Mouse (Mus musculus) bone marrow macrophage, adult 2 months (primary cell): ENCODE results near the gene Olfr1393. TPM values are rescaled to one million over a fixed set of nuclear protein-coding genes. Genes with fewer than 3 reads are reported as not detected.
A peak's percentile ranks its signal among the peaks of the same experiment; 100 is the strongest.

ENCODE experiments used
- H3K27ac ChIP-seq: 2 replicates; pipeline ENCODE4 v1.5.1; 2012; ENCODE audit warnings: low read depth, low read length; ENCODE audit not compliant: insufficient read depth
- H3K4me1 ChIP-seq: 2 replicates; pipeline ENCODE4 v1.6.1; 2012; ENCODE audit warnings: low read length; ENCODE audit not compliant: control insufficient read depth, insufficient read depth
- H3K4me3 ChIP-seq: 2 replicates; pipeline ENCODE4 v1.5.1; 2012; ENCODE audit warnings: mild to moderate bottlenecking, low read length, moderate library complexity; ENCODE audit not compliant: insufficient read depth
- CTCF ChIP-seq: IDR thresholded peaks from 2 replicates; pipeline ENCODE4 v1.5.1; 2012; ENCODE audit warnings: low read depth, mild to moderate bottlenecking, low read length, moderate library complexity
- POLR2A ChIP-seq: IDR thresholded peaks from 2 replicates; pipeline ENCODE4 v1.6.1; 2012; ENCODE audit warnings: mild to moderate bottlenecking, low read depth, low read length, borderline replicate concordance
- polyA plus RNA-seq: library from polyadenylated mRNA; stranded (reverse); fragments of >200 nt; gene quantifications from 2 replicates; pipeline ENCODE4 v1.2.4, GENCODE M21; 2012; ENCODE audit not compliant: missing spikeins, insufficient read depth, insufficient read length

Olfr1393 gene
- polyA plus RNA-seq, 1 experiment, result not detected

DNA sequence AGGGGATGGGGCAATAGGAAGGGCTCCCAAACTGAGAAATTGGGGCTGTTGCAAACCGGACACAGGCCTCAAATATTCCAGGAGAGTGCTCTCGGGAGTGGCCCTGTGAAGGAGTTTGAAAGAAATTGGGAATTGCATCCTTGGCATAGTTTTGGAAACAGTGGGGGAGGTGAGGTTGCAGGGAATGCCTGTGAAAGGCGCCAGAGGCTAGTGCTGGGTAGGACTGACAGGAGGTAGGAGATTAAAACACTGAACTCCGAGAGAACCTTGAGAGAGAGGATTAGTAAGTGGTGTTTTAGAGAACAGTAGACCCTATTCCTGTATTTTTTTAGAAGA is 33.5 kb upstream of the Olfr1393 start:
- TF ChIP-seq CTCF, result no peak
- TF ChIP-seq POLR2A, result no peak
- Histone ChIP-seq H3K4me1 (peaks cover 40% of the 10 kb centered on the region), H3K4me3 (peak overlapping the region; percentile 54), H3K27ac (peak overlapping the region; percentile 96)

DNA sequence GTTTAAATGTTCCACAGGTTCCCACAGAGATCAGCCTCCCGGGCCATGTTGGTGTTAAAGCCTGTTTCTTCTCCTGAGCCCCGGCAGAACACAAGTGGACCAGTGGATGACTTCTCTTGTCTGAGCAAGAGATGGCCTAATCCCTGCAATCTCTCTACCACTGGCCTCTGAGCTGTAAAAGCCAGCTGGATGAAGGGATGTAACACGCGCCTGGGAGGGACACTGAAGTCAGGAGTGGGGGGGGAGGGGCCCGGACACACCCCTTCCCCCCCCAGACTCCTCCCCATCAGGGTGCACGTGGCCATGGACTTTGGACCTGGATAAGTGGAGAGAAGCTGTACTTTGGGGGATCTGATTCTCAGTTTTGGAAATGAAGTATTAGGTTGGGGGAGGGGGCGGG is 32.9 kb upstream of the Olfr1393 start:
- Histone ChIP-seq H3K27ac (peak overlapping the region; percentile 96), H3K4me1 (peaks cover 44% of the 10 kb centered on the region), H3K4me3 (peak overlapping the region; percentile 65)
- no peak for TF ChIP-seq CTCF
- no peak for TF ChIP-seq POLR2A

DNA sequence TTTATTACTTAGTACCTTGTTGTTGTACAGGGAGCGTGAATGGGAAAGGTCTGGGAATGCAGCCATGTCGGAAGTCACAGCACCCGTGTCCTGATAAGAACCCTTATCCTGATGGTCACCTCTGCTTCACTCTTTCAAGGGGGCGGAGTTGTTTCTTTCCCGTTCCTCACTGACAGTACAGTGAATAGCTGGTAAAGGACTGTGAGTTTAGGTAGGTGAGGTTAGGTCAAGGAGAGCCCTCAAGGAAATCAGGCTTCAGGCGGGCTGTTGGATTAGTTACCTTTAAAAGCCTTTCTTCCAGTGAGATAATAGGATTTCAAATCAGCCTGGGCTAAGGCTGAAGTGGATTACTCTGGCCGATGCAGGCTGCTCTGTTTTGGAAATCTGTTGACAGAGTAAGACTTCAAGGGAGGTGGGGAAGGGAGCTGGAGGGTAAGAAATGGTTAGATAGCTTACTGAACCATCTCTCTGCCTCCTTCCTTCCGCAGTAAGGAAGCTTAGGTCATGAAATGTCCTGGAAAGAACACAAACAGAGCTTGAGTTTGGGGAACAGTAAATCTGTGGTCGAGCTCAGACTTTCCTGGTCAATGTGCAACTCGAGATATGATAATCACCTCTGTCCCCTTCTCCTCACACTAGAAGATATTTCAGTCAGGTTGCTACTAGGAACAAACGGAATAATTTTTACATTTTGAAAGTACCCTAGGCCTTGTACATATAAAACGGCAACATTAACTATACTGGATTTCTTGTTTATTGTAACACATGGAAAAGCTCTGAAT is 32.3 kb upstream of the Olfr1393 start:
- peak overlapping the region; percentile 65 for H3K4me3 ChIP-seq
- H3K4me1 ChIP-seq, result peaks cover 44% of the 10 kb centered on the region

DNA sequence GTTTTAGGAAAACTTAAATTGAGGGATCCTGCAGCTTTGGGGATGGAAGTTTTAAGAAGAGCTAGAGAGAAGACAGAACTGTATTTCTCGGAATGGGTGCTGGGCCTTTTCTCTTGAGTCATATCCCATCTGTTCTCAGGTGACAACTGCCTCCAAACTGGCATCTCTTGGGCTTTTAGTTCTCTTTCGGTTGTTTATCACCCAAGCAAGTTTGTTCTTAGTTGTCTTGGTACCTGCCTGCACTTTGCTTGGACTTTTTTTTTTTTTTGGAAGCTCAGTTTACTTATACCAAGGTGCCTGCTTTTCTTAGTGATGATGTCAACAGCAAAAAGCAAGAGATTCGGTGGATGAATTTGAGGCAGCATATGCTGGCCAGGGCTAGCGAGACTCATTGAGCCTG is 31.6 kb upstream of the Olfr1393 start:
- H3K4me3 ChIP-seq, result peak overlapping the region; percentile 23
- TF ChIP-seq CTCF (no peak), POLR2A (no peak)
- peaks cover 42% of the 10 kb centered on the region for H3K4me1 ChIP-seq
- 0 out of 2 replicates have a peak overlapping the region, but pooled peaks have one; percentile 96 for H3K27ac ChIP-seq

More for the DNA sequence above, 32.3 kb upstream of the Olfr1393 start:
- TF ChIP-seq CTCF (no peak), POLR2A (no peak)
- peak overlapping the region; percentile 96 for H3K27ac ChIP-seq

DNA sequence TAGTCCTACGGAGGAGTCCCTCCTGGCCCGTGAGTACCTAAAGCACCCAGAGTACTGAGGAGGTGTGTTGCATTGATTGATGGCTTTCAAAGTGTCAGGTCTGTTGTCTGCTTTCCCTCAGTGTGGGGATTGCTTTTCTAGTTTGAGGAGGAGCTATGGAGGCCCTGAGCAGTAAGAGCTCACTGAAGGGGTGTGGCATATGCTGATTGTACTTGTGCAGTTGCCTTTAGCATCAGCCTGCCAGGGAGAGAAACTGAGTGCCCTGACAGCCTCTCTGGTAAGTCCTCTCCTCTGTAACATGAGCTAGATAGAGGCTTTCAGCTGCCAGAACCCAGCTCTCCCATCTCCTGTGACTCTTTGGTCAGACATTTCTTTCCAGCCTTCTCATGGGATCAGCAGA is 30.8 kb upstream of the Olfr1393 start:
- H3K4me1 ChIP-seq, result peaks cover 45% of the 10 kb centered on the region
- H3K4me3 ChIP-seq, result peak overlapping the region; percentile 23
- TF ChIP-seq POLR2A, result no peak
- H3K27ac ChIP-seq, result 0 out of 2 replicates have a peak overlapping the region, but pooled peaks have one; percentile 1

DNA sequence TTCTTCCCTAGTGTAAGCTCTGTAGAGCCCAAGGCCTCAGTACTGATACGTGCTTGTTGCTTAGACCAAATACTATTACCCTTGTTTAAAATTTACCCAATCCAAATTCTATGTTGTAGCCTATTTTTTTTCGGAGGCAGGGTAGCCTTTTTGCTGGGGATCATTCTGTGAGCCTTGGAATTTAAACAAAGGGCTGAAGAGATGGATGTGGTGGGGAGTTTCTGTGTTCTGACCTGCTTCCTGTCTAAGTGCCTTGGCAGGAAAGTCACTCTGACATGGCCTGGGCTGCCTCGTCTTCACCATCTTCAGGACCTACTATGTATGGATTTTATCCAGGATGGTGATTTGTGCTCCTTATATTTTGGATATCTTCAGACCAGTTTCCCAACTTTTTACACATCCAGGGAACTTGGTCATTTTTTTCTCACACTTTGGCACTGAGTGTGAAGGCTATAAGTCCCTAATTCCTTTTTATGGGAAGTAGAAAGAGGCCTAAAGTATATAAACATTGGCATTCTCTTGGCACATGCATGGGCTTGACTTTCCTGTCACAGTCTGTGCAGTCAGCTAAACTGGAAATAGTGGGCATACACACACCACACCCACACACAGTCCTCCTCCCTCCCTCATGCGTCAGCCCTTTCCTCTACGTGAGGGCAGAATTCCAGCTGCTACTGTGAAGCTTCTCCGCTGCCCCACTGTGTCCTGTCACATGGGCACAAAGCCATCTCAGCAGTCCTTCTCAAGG is 29.7 kb upstream of the Olfr1393 start:
- Histone ChIP-seq H3K27ac (peak overlapping the region; percentile 97), H3K4me3 (peak overlapping the region; percentile 71)

DNA sequence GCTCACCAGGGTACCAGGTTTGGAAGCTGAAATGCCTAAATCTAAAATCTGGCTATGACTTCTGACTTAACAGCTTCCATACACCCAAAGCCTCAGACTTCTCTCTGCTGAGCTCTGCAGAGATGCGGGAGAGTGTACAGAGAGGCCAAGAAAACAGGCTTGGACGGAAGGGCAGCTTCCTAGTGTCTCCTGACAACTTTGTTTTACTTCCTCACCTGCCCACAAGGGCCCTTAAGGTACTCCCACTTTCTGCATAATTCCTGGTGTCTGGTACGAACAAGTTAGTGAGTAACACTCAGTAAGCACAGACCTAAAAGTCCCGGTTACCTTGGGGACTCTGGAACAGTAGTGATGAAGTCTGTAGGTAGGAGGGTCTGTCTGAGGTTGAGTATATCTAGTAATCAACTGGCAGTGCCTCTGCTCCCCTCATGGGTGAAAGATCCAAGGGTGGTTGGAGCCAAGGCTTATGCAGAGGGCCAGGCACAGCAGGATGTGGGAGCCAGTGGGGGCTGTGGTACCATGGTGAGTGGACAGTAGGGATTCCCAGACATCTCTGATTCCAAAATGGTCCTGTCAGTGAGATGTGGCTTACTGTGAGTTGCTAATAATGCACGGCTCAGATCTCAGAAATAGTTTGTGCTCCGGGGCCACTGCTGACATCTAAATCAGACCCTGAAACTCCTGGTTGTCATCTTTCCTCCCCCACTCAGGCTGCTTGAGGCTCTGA is 29.0 kb upstream of the Olfr1393 start:
- H3K4me3 ChIP-seq, result peak overlapping the region; percentile 71
- H3K4me1 ChIP-seq, result peaks cover 61% of the 10 kb centered on the region
- no peak for TF ChIP-seq POLR2A
- no peak for TF ChIP-seq CTCF
- H3K27ac ChIP-seq, result peak overlapping the region; percentile 97

More for the DNA sequence above, 29.7 kb upstream of the Olfr1393 start:
- H3K4me1 ChIP-seq, result peaks cover 54% of the 10 kb centered on the region
- TF ChIP-seq CTCF (no peak), POLR2A (no peak)

DNA sequence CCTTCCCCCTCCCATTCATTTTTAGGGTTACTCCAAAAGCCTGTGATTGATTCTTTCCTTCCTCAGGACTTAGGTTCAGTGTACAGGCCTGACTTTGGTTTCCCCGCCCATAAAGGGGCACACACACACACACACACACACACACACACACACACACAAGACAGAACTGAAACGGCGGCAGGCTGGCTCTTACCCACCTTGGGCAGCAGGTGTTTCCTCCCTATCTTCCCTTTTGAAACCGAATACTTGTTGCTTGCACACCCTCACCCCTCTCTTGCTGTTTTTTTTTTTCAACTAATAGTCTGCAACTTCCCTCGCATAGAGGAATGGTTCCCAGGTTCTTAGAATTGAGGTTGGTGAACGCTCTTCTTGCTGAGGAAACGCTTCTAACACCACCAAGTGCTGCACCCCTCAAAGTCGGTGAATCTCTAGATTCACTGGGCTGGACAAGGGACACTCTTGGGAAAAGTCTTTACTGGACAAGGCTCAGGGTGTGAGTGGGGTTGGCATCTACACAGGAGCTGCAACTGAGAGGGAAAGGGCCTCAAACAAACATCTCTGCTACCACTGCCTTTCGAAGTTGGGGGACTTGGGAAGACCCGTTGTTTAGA is 28.2 kb upstream of the Olfr1393 start:
- peak overlapping the region; percentile 71 for H3K4me3 ChIP-seq
- H3K27ac ChIP-seq, result peak overlapping the region; percentile 97
- peaks cover 63% of the 10 kb centered on the region for H3K4me1 ChIP-seq
- TF ChIP-seq CTCF (peak; percentile 20; the same call in 1 of the 2 replicates), POLR2A (no peak)

DNA sequence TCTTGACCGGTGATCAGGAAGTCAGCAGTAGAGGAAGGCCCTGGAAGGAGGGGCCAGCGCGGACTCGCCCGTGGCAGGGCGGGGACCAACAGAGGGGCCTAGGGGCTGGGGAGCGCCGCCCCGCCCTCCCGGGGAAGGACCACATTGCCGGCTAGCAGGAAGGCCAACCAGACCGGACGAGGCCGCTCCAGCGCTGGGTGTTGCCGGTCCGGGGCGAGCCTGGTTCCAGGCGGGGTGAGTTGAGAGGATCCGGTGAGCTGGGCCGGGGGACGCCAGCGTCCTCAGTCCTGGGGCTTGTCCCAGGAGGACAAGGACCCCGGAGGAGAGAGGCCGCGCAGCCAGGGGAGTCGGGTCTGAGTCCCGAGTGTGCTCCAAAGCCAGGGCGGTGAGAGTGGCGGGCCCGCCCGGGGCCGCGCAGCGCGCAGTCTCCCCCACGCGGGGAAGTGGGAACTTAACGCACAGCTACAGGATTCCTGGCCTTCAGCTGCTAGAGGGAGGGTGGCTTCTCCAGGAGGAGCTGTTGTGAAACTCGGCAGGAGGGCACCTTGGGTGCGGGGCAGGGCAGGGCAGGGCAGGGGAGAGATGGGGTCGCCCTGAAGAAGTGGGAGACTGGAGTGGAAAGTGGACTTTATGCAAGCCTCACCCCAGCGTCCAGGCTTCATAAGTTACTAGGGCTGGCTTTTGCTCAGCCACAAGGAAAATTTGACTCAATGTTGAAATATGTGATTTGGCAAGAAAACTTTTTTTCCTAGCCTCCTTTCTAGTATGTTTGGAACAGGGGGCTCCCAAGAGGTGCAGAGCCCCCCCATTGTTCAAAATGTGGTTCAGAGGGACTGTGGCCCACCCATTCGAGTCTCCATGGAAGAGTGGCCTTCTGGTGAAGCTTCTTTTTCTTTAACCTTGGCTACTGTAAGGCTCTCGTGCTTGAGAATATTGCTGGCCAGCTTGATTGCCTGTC is 27.4 kb upstream of the Olfr1393 start:
- TF ChIP-seq POLR2A, result 0 out of 2 replicates have a peak, but pooled peaks have one; percentile 23
- no peak; the same call in 1 of the 2 replicates for TF ChIP-seq CTCF
- Histone ChIP-seq H3K27ac (peak overlapping the region; percentile 97), H3K4me1 (peaks cover 61% of the 10 kb centered on the region), H3K4me3 (peak overlapping the region; percentile 71)
